Mouse (Mus musculus): Measurements from ENCODE around the gene Gpr37l1. TPM values are rescaled to one million over a fixed set of nuclear protein-coding genes. Genes with fewer than 3 reads are reported as not detected.
"Not testable (repeated sequence)": the region's sequence is repeated elsewhere in the genome, so short reads cannot be mapped to it uniquely, and the experiment has no call there.

Gpr37l1 gene
- polyA plus RNA-seq, 1 experiment: 0.75 TPM

GRCm38 (mm10) chr1:135124573-135125363, 42.7 kb downstream of the Gpr37l1 start:
- 94% methylated on average over 8 of the region's 8 CpGs for WGBS
- Histone ChIP-seq H3K27ac (ENCODE audit: insufficient read depth, low read depth, low read length) (no peak overlapping the region), H3K4me3 (ENCODE audit: insufficient read depth, low read depth, low read length) (no peak overlapping the region), H3K4me1 (ENCODE audit: control insufficient read depth, insufficient read depth, low read length) (no peaks in the 10 kb centered on the region), H3K27me3 (replicated peaks; ENCODE audit: control insufficient read depth, insufficient read depth, low read length) (no peaks in the 10 kb centered on the region), H3K36me3 (ENCODE audit: control insufficient read depth, insufficient read depth, low read length) (no peaks in the 10 kb centered on the region)
- DNase-seq: no peak
- TF ChIP-seq POLR2A (IDR thresholded peaks at IDR 0.05; ENCODE audit: low read depth, low read length) (no peak), CTCF (conservative IDR thresholded peaks at IDR 0.05; ENCODE audit: insufficient read depth, insufficient read length, low read depth, low read length) (no peak)

GRCm38 (mm10) chr1:135112661-135113060, 54.8 kb downstream of the Gpr37l1 start:
- H3K4me3 ChIP-seq (ENCODE audit: insufficient read depth, low read depth, low read length): no peak overlapping the region
- no peaks in the 10 kb centered on the region for H3K36me3 ChIP-seq (ENCODE audit: control insufficient read depth, insufficient read depth, low read length)
- no peak overlapping the region for H3K27ac ChIP-seq (ENCODE audit: insufficient read depth, low read depth, low read length)
- no peaks in the 10 kb centered on the region for H3K27me3 ChIP-seq (replicated peaks; ENCODE audit: control insufficient read depth, insufficient read depth, low read length)
- peak; percentile 45 for DNase-seq
- WGBS: 9% methylated on average over 8 of the region's 8 CpGs
- TF ChIP-seq POLR2A (IDR thresholded peaks at IDR 0.05; ENCODE audit: low read depth, low read length) (no peak), CTCF (conservative IDR thresholded peaks at IDR 0.05; ENCODE audit: insufficient read depth, insufficient read length, low read depth, low read length) (peak; percentile 82)
- no peaks in the 10 kb centered on the region for H3K4me1 ChIP-seq (ENCODE audit: control insufficient read depth, insufficient read depth, low read length)

DNA sequence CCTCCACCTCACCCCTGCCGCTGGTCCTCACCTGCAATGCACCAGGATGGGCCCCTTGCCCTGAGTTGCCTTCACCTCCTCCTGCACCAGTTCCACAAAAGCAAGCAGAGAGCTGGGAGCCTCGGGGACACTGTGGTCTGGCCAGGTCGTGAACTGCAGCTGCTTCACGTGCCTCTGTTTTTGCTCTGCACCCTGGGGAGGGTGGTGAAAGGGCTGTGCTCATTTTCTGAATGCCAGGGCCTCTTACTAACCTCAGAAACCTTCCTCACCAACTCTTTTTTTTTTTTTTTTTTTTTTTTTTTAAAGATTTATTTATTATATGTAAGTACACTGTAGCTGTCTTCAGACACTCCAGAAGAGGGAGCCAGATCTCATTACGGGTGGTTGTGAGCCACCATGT, 56.2 kb downstream of the Gpr37l1 start:
- not testable (repeated sequence) for H3K27me3 ChIP-seq (replicated peaks; ENCODE audit: control insufficient read depth, insufficient read depth, low read length); DNase-seq; H3K36me3 ChIP-seq (ENCODE audit: control insufficient read depth, insufficient read depth, low read length); H3K4me1 ChIP-seq (ENCODE audit: control insufficient read depth, insufficient read depth, low read length); H3K27ac ChIP-seq (ENCODE audit: insufficient read depth, low read depth, low read length); H3K4me3 ChIP-seq (ENCODE audit: insufficient read depth, low read depth, low read length)
- 63% methylated on average over 5 of the region's 5 CpGs for WGBS

Other genes starting within 250 kb of the Gpr37l1 start
- 5.6 and 5.8 TPM in 2 replicates for gene Ppp1r12b, start 211.7 kb downstream of the Gpr37l1 start, polyA plus RNA-seq (2012; rRNA removed)
- 0.61 and 0.83 TPM in 2 replicates for gene Ube2t, start 205.1 kb downstream of the Gpr37l1 start, polyA plus RNA-seq (2012; rRNA removed)
- gene Lgr6, start 62.4 kb downstream of the Gpr37l1 start, polyA plus RNA-seq (2012; rRNA removed): 0.42 and 0.75 TPM in 2 replicates
- 0.73 and 2.5 TPM in 2 replicates for gene Ptpn7, start 35.0 kb downstream of the Gpr37l1 start, polyA plus RNA-seq (2012; rRNA removed)
- gene Arl8a, start 20.9 kb downstream of the Gpr37l1 start, polyA plus RNA-seq (2012; rRNA removed): 95.2 and 107 TPM in 2 replicates
- gene Elf3, start 90.9 kb upstream of the Gpr37l1 start, polyA plus RNA-seq (2012; rRNA removed): 23.1 and 25.0 TPM in 2 replicates
- gene Rnpep, start 116.4 kb upstream of the Gpr37l1 start, polyA plus RNA-seq (2012; rRNA removed): 28.7 and 29.1 TPM in 2 replicates
- gene Timm17a, start 146.1 kb upstream of the Gpr37l1 start, polyA plus RNA-seq (2012; rRNA removed): 122 and 134 TPM in 2 replicates
- 2.6 and 3.8 TPM in 2 replicates for gene Lmod1, start 157.1 kb upstream of the Gpr37l1 start, polyA plus RNA-seq (2012; rRNA removed)
- 21.1 and 22.6 TPM in 2 replicates for gene Shisa4, start 207.6 kb upstream of the Gpr37l1 start, polyA plus RNA-seq (2012; rRNA removed)